Mouse (Mus musculus) forebrain, embryonic 14.5 days (tissue): ENCODE measurements at regions not wholly inside any gene's neighbourhood (a gene's known extent, or its start where the extent isn't known, plus 50 kb on each side); places are given as distances from the start of the nearest gene placed in this dataset.

Source experiments
- ATAC-seq: fragments of 200-750 bp; cut with Nextera tagmentation; 2 replicates; pipeline ENCODE4 v1.8.0; 2017; ENCODE audit warnings: mild to moderate bottlenecking, moderate library complexity
- DNase-seq: peaks from one replicate; pipeline ENCODE4 v3.0.0-alpha.2; 2015; ENCODE audit warnings: low spot score
- H3K27ac ChIP-seq: fragments of 300-500 bp; sonication (generic); 2 replicates; pipeline ENCODE4 v1.5.1; 2014; ENCODE audit warnings: low read depth, mild to moderate bottlenecking, control low read depth, low read length, moderate library complexity
- H3K27me3 ChIP-seq: fragments of 300-500 bp; sonication (generic); replicated peaks from 2 replicates; pipeline ENCODE4 v1.6.1; 2014; ENCODE audit warnings: low read length, control low read depth, mixed read lengths; ENCODE audit not compliant: control insufficient read depth, insufficient read depth
- H3K36me3 ChIP-seq: fragments of 300-500 bp; sonication (generic); 2 replicates; pipeline ENCODE4 v1.6.1; 2014; ENCODE audit warnings: low read length, control low read depth; ENCODE audit not compliant: control insufficient read depth, insufficient read depth
- H3K4me1 ChIP-seq: fragments of 300-500 bp; sonication (generic); 2 replicates; pipeline ENCODE4 v1.6.1; 2014; ENCODE audit warnings: antibody characterized with exemption, low read length, control low read depth; ENCODE audit not compliant: control insufficient read depth, insufficient read depth
- H3K4me2 ChIP-seq: fragments of 300-500 bp; sonication (generic); 2 replicates; pipeline ENCODE4 v1.6.1; 2014; ENCODE audit warnings: mild to moderate bottlenecking, control low read depth, low read length
- H3K4me3 ChIP-seq: fragments of 300-500 bp; sonication (generic); 2 replicates; pipeline ENCODE4 v1.5.1; 2014; ENCODE audit warnings: low read depth, low read length, control low read depth
- H3K9ac ChIP-seq: fragments of 300-500 bp; sonication (generic); 2 replicates; pipeline ENCODE4 v1.6.1; 2014; ENCODE audit warnings: mild to moderate bottlenecking, low read length, control low read depth, moderate library complexity
- H3K9me3 ChIP-seq: fragments of 300-500 bp; sonication (generic); replicated peaks from 2 replicates; pipeline ENCODE4 v1.6.1; 2016; ENCODE audit warnings: low read length, control low read depth, mixed read lengths; ENCODE audit not compliant: control insufficient read depth
- WGBS: fragments of 180-500 bp; shearing (Covaris S2); extraction: QIAGEN DNeasy Blood & Tissue Kit; methylation state at CpG from one replicate; pipeline ENCODE4 v1.1.7; 2014; 5-methylcytosine and 5-hydroxymethylcytosine counted together

DNA sequence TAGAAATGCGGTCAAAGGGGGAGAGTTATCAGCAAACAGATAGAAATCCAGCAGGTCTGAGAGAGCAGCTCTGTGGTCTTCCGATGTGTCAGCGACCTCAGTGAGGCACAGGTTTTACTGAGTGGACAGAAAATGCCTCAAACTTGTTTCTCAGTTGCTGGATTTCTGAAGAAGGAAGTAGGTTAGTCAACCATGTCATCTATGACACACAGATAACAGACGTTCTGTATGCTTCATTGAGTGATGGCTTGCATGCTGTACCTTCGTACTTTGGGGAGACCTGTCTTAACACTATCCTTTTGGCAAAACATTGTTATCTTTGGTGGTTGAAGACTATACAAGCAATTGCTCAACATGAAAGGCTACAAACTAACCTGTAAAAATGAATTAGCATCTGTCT lies 59.3 kb upstream of the Rgs1 start:
- Histone ChIP-seq H3K27ac (no peak overlapping the region), H3K36me3 (no peaks in the 10 kb centered on the region), H3K9ac (no peak overlapping the region), H3K4me2 (no peak overlapping the region), H3K9me3 (no peaks in the 10 kb centered on the region), H3K27me3 (no peaks in the 10 kb centered on the region), H3K4me3 (no peak overlapping the region), H3K4me1 (no peaks in the 10 kb centered on the region)
- 91% methylated on average over 5 of the region's 5 CpGs for WGBS
- ATAC-seq (no peak), DNase-seq (no peak)

DNA sequence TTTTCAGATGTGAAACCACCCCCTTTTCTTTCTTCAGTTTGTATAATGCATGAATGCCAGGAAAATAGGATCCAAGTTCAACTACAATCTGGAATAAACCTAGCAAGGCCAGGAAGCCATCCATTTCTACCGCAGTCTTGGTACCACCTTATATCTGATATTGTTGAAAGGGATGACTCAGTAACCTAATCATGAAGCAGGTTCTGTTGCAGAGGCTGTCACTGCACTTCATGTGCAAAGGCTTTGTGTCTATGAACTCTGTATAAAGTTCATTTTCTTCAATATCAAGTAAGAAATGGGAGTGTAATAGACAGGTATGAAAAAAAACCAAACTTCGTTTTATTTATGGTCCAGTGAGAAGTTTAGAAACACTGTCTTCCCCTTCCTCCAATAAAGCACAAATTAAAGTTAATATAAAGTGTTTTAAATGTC lies 58.8 kb upstream of the Rgs1 start:
- no peak overlapping the region for H3K4me3 ChIP-seq
- no peaks in the 10 kb centered on the region for H3K36me3 ChIP-seq
- ATAC-seq (no peak), DNase-seq (no peak)
- H3K27me3 ChIP-seq: no peaks in the 10 kb centered on the region
- H3K4me2 ChIP-seq: no peak overlapping the region
- H3K27ac ChIP-seq: no peak overlapping the region
- no peaks in the 10 kb centered on the region for H3K9me3 ChIP-seq
- H3K4me1 ChIP-seq: no peaks in the 10 kb centered on the region
- WGBS: 94% methylated on average over 2 of the region's 2 CpGs
- no peak overlapping the region for H3K9ac ChIP-seq

DNA sequence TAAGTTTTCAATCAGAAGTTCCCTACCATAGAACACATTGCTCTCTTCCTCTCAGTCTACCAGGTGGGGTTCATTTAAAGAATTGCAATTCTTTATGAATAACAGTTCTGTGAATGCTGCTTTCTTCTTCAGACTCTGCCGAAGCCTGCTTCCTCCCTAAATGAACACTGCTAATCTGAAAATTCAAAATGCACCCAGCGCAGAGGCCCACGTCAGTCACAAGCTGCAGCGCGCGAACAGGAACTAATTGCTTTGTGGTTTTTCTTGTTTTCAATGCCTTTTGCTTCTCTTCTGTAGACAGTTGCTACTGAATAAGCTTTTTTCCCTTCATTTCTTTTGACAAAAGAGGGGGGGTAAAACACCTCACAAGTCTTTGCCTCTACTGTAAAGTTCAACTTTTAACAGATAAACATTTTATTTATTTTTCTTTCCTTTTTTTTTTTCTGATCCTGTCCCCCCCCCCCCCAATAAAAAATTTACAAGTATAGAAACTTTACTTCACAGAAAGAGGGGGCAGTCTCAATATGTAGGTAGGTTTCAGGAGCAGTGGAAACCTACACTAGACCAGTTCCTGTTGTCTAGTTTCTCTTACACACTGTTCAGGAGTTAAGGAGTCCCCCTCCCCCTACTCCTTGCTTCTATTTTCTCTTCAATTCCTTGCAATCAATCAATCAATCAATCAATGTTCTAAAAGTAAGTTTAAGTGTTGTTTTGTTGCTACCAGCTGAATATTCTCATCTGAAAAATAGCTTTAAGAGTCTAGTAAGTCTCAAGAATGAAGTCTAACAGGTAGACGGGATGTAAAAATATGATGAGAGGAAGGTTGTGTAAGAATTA lies 58.2 kb upstream of the Rgs1 start:
- Histone ChIP-seq H3K9ac (no peak overlapping the region), H3K27me3 (no peaks in the 10 kb centered on the region), H3K27ac (no peak overlapping the region), H3K4me3 (no peak overlapping the region), H3K36me3 (no peaks in the 10 kb centered on the region), H3K9me3 (no peaks in the 10 kb centered on the region), H3K4me2 (no peak overlapping the region), H3K4me1 (no peaks in the 10 kb centered on the region)
- no peak for ATAC-seq
- peak; percentile 20 for DNase-seq
- WGBS: 50% methylated on average over 7 of the region's 7 CpGs

DNA sequence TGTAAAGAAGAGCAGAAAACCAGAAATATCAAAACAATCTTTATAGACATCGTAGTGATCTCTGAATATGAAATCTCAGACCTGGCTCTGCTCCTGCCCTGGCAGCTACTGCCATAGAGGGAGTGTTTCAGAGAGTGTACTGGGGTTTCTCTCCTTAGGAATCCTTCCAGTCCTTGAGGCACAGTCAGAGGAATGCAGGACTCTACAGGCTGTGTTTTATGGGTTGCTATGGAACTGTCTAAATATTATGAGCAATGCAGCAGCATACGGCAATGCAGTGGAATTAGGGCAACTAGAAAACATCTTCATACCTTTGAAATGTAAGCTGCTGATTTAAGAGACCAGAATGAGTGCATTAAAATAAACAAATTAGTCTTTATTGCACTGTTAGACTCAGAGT lies 57.2 kb upstream of the Rgs1 start:
- Histone ChIP-seq H3K4me1 (no peaks in the 10 kb centered on the region), H3K4me3 (no peak overlapping the region), H3K27ac (no peak overlapping the region), H3K9ac (no peak overlapping the region), H3K27me3 (no peaks in the 10 kb centered on the region), H3K4me2 (no peak overlapping the region), H3K9me3 (no peaks in the 10 kb centered on the region), H3K36me3 (no peaks in the 10 kb centered on the region)
- no peak for ATAC-seq
- DNase-seq: no peak
- WGBS: 77% methylated on average over 2 of the region's 2 CpGs

DNA sequence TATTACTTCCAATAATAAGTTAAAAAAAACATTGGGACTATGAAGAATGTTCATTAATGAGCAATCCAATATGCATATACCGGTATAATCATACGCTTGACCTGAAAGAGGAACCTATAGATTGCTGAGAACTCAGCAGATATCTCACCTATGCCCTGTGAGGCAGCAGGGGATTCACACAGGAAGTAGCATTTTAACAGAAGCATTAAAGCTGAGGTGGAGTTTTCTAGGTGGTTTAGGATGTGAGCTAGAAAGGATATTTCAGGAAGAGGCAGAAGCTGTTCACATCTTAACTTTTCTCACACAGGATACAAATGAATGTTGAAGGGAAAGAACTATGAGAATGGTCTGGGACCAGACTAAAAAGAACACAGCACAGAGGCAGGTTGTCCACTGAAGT lies 51.6 kb upstream of the Rgs1 start:
- Histone ChIP-seq H3K4me3 (no peak overlapping the region), H3K27ac (no peak overlapping the region), H3K9me3 (no peaks in the 10 kb centered on the region), H3K9ac (no peak overlapping the region), H3K4me1 (no peaks in the 10 kb centered on the region), H3K36me3 (no peaks in the 10 kb centered on the region), H3K27me3 (no peaks in the 10 kb centered on the region), H3K4me2 (no peak overlapping the region)
- ATAC-seq (no peak), DNase-seq (no peak)
- WGBS: 94% methylated on average over 2 of the region's 2 CpGs
